Mouse (Mus musculus): ENCODE data around the gene Carmil1.

The Carmil1 gene

DNA sequence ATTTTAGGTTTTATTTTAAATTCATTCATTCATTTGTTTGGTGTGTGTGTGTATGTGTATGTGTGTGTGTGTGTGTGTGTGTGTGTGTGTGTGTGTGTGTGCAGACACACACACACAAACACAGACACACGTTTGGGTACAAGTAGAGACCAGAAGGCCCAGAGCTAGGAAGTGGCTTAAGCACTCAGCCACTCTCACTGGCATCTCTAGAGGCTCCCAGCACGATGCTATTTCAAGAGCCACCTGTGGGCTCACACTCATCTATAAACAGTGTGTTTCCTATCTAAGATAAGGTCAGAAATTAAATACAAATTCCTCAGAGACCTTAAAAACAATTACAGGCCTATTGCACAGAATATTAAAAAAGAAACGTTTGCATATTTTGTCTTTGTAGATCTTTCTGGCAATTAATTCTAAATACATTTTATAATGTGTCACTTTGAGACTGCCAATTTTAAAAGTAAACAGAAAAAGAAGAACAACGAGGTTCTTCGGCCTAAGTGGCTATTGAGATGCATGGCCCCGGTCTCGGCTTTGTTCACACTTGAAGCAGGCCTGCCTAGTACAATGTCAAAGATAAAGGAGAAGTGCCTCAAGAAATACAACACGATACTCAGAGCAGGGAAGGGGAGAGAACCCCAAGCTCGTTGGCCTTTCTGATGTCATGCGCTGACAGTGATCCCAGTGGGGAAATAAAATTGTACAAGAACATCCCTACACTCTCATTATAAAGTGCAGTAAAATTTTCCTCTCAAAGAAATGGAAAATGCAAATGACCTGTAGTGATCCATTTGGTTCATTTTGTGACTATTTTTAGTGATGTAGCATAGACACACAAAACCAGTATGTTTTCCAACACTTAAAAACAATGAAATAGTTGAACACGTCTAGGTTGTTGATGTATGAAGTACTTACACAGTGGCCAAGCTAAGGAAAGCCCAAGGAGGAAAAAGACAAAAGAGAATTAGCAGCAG, 179.2 kb downstream of the Carmil1 start:
- no peak for DNase-seq

DNA sequence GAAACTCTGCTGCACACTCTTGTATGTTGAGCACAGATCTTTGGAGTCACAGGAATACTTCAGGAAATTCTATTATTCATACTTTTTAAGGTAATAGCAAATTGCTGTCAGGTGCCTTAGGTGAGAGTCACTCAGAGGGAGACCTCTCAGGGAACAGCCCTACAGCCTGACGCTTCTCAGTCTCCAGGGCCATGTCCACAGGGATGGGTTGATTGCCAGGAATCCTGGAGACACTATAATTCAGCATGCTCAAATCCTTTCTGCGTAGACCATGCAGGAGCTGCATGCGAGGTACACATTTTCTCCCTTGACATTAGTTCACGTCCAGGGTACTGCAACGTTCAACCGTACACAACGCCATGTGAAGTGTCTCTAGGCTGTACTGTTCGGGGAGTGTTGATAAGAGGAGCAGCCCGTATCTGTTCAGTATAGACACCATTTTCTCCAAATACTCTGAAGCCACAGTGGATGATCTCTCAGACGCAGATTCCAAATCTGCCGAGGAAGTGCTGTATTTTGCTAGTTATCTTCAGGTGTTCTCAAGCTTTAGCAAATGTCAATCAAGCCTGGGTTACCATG, 180.0 kb downstream of the Carmil1 start:
- DNase-seq: no peak

DNA sequence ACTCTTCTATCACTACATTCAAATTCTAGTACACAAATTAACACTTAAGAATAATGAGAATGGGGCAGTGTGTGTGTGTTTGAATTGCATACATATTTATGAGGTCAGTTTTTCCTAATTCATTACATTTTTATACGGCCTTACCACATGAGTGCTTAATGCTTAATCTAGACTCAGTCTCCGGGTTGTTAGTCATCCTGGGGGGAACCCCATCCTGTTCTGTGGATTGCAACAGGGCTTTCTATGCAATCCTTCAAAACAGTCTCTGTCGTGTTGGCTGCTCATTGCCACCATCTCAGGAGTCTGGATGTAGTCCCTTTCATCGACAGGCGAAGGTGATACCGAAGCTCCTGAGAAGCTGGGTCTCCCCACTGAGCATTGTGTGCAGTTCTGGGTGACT, 184.0 kb downstream of the Carmil1 start:
- no peak for DNase-seq

DNA sequence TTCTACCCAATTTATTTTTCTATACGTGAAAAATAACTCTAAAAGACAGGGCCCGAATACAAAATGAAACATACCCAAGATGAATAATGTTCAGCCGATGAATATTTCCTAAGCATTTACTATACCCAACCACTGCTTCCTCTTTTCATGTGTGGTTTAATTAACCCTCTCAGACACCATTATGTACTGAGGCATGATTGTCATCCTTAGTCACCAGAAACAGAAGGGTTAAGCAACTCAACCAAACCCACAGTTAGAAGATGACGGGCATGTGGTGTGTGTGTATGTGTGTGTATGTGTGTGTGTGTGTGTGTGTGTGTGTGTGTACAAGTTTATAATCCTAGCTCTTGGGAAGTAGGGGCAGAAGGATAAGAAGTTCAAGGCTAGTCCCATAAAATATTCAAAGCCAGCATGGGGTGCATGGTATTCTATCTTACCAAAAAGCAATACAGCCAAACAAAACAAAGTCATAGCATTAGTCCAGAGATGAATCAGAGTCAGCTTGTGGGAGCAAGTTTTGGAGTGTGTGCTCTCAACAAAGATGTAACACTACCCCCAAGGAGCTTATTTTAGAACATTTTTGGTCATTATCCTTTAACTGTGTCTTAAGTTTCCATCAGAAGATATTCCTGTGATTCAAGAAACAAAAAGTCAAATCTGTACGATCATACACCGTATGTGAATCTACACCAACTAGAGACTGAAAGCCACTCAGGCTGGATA, 185.6 kb downstream of the Carmil1 start:
- no peak for DNase-seq

DNA sequence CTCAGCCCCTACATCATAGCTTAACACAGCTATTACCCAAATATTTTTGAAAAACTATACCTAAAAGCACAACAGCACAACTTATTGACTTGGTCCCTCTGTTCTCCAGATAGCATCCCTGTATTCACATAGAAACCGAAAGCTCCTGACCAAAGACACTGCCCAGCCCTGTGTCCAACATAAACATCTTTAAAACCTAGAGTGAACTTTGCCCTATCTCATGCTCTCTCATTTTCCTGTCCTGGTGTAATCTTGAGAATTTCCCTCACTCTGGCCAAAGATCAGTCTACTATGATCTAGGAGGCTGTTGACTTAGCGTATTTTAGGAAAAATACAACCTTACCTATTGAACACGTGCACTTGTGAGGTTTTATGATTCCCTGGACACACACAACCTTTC, 187.5 kb downstream of the Carmil1 start:
- no peak for DNase-seq

DNA sequence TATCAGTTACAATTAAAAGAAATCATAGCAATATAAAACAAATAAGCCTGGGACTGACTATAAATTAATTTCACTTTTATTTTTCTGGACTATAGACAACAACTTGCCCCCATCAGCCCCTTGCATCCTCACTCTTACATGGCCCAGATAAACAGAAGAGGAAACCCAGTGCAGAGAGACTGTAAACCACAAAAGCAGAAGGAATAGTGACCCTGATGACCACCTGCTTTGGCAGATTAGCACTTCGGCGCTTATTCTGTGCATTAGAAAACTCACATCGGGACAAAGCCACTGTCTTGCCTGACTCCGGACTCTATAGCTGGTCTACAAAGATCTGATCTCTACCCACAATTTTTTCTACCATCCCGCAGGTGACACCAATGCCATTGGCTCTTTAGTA, 188.5 kb downstream of the Carmil1 start:
- DNase-seq: no peak

DNA sequence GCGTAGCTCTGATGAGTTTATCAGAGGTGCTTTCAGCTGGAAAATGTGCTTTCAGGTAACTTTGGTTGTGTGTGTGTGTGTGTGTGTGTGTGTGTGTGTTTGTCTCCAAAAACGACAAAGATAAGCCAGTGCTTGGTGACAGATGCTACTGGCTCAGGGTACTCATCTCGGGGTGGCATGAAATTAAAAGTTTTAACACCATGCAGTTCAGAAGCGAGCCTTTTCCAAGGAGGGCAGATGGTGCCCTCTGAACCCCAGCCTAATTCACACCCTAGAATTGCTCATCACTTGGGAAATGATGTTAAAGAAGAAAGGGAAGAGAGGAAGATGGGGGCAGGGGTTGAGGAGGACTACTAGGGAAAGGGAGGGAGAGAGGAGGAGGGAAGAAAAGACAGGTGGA, 198.4 kb downstream of the Carmil1 start:
- DNase-seq: no peak

DNA sequence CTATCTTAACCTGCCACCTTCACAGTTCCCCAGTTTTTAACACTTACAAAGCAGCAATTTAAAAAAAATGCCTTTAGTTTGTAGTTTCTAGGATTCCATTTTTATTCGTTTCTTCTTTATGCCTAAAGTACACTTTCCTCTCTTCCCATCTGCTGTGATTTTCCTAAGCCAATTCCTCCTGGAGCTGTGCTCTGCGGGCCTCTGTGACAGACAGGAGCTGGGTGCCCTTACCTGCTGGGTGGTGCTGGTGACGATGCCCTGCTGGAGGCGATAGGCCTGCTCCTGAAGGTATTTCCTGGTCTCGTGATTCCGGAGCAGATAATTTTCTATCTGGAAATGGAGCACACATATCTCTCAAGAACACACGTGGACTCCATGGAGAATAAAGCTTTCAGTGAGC, 198.9 kb downstream of the Carmil1 start:
- DNase-seq: no peak

DNA sequence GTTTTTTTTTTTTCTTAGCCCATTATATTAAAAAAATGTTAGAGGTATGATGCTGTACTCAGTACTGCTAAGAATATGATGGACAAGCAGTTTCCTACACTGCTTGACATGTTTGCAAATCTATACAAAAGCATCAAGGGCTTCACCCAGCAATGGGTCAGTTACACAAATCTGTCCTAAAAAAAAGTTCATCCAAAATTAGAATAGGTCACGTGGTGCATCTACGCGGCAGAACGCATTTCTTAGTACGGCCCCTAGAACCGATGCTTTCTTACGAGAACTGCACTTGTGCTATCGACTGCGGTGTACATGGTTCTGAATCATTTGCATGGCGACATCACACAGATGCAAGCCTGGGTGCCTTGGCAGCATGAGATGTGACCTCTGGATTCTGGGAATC, 208.0 kb downstream of the Carmil1 start:
- no peak for DNase-seq

DNA sequence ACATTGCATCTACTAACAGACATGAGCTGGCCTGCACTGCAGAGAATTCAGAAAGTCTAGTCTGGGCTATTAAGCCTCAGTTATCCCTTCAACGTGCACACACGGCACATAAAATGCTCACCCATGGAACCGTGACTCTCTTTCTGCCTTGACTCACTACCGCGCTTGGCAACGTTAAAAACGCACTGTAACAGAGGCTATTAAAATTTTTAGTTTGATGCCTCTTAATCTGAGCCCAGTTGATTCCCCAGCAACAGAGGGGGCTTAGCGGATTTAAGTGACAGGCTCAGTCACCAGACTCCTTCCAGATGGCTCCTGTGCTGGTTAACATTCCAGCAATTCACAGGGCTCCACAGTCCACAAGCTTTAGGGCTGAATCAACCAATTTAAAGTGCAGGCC, 213.0 kb downstream of the Carmil1 start:
- no peak for DNase-seq

DNA sequence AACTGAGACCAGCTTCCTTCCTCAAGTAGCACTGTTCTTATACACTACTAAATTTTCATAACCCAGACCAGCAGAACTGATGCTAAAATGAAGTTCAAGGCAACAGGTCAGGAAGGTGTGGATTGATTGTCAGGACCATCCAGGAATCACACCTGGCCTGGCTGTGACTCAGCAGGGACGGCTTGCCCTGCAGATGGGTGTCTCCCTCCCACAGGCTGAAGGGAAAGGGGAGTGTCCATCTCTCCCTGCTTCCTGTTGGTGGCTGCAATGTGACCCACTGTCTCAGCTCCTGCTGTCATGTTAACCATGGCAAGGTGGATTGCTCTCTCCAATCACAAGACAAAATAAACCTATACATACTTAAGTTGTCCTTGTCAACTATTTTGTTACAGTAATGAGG, 215.1 kb downstream of the Carmil1 start:
- no peak for DNase-seq

DNA sequence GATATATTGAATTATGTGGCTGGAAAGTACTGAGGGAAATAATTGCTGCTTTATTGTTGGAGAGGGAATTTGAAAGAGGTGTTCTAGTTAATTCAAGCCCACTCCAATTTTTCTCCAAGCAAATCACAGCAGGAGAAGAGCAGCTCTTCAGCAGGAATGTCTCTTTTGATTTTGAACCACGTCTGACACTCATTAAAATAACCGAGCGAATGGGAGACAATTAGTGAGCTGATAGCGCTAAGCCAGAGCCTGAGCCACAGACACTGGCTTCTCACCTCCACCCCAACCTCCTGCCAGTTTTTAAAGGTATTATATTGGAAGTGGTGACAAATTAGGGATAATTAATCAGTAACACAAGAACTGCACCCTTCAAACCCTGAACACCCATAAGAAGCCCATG, 217.8 kb downstream of the Carmil1 start:
- no peak for DNase-seq

DNA sequence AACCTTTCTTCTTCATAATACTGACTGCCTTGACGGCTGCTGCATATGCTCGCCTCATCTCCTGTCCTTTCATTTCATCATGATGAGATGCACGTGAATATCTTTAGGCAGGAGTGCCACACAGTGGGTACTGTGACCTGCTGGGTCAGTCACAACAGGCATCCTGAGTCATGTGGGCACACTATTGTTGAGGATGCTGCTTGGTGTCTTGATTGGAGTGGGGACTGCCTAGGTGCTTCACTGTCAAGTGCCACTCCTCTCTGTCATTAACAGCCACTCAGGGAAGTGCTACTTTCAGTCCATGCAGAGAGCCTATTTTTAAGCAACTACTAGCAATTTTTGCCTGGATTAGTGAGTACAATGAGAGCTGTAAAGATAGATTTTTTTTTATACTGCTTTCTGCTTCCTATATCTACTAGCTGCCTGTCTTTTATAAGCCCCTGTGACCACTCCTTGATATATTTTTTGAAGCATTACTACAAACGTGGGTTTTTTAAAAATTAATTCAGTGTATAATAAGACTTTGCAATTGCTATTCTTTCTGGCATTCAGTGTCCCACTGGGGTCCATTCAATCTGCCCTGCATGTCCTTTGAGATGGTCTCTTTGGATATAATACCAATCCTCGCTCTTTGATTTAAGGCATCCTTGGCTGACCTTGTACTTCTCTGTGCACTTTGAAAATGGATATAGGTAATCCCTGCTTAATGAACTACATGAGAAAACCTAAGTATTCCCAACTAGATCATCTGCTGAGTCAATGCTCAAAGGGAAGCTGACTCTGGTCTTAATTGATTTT, 225.3 kb downstream of the Carmil1 start:
- no peak for DNase-seq

DNA sequence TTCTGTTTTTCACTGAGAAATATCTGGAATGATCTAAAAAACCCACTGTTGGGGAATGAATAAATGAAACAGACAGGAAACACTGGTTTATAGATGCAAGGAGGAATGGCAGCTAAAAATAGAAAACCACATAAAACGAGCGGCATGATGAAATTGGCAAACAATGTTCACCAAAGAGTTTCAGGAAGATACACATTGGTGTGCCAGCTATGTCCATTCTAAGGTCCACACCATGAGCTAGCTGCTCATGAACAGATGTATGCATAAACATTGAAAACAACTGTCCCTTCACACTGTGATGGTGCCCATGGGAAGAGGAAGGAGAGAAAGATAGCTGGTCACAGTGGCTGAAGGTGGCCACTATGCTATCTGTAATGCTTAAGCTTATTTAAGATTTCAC, 229.1 kb downstream of the Carmil1 start:
- no peak for DNase-seq

DNA sequence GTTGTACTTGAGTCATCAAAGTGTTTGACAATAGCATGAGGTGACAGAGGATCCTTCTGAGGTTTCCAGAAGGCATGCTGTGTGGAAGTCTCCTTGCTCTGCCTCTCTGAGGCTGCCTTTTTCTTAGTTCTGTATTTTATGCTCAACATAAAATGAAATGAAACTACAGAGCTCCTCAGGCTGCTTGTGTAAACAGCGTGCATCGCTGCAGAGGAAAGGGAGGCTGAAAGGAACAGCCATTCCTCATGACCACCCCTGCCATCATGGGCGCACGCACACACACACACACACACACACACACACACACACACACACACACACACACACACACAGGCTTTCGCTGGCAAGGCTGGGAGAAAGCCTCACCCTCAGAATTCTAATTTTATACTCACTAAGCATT, 230.3 kb downstream of the Carmil1 start:
- DNase-seq: no peak

DNA sequence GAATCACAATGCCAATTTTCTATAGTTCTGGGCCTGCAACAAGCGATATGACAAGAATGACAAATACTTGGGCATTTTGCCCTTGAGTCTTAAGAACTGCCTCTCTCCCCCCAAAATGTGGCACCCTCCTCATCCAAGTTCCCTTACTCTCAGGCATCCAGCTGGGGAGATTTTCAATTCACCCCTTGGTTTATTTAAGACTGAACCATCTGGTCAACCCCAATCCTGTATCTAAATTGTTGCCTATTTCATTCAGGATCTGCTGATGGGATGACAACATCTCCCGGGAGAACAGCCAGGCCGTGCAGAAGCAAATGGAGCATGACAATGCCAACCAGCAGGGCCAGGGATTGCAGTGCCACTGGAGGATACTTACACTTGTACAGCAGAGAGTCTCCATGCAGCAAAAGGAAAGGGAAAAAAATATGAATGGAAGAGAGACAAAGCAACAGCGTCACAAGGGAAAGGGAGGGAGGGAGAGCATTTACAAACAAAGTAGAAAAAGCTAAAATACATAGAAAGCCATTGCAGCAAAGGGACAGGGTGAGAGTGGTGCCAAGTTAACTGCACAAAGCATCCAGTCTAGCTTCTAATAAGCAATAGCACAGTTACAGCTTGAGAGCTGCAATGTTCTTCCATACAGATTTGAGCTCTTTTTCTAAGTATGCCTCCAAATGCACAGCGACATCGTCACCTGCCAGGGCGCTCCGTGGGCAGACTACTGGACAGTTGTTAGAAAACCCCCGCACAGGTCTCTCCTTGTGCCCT, 231.1 kb downstream of the Carmil1 start:
- DNase-seq: peak; percentile 91

DNA sequence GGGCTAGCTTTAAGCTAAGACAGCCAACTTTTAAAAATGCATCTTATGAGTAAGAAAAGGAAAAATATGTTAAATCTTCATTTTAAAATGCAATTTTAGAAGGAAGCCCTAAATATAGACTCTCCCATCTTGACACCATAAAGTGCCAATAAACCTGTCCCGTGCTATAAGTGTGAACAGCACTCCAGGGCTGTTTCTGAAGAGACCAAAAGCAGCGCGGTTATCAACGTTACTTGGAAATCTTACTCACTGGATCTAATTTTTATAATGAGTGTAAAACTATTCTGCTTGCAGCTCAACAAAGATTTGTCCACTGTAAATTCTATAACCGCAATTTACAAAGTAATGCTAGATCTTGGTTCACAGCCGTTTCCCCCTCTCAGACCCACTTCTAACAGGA, 232.0 kb downstream of the Carmil1 start:
- DNase-seq: no peak

DNA sequence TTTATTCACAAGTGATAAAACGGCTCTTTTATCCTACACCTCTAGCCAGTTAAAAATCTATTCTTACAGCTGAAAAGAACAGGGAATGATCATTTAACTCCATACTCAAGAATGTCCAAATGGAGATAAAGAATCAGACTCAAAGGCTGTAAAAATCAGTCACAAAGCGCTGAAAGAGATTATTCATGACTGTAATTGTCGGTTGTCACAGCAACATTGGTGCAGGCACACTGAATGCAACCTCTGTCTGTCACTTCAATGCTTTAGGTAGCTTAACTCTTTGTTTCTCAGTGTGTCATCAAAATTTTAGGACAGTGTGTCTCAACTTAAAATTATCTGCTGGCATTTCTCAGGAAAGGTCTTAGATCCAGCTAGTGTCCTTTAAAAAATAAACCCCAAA, 235.3 kb downstream of the Carmil1 start:
- no peak for DNase-seq

DNA sequence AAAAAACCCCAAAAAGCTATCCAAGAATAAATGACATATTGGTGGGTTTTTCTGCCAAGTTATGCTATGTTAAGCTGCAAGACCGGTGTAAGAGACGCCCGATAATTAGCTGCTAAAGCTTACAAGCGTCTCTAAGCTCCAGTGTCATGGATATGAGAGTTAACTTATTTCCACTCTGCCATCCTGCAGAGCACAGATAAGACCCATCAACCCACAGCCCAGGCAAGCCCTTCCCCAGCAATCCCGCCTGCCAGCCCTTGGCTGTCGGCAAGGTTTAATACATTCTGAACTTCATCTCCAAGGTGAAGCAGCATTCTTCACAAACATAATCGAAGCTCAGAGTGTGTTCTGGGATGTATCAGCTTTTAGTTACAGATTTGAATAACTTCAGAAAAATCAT, 240.4 kb downstream of the Carmil1 start:
- DNase-seq: no peak

DNA sequence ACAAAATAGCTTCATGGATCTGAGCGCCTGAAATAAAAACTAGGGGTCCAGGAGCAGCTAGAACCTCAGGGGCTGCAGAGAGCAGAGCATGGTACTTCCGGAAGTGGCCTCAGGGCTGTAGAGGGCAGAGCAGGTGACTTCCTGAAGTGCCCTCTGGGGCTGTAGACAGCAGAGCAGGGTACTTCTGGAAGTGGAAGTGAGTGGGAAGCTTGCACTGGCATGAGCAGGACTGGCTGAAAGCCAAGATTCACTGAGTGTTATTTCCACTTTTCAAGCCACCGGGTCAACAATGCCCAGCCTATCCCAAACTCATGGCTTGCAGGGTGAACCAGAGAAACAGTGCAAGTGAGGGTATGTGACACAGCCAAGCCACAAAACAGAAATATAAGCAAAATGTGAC, 243.1 kb downstream of the Carmil1 start:
- DNase-seq: peak; percentile 59

DNA sequence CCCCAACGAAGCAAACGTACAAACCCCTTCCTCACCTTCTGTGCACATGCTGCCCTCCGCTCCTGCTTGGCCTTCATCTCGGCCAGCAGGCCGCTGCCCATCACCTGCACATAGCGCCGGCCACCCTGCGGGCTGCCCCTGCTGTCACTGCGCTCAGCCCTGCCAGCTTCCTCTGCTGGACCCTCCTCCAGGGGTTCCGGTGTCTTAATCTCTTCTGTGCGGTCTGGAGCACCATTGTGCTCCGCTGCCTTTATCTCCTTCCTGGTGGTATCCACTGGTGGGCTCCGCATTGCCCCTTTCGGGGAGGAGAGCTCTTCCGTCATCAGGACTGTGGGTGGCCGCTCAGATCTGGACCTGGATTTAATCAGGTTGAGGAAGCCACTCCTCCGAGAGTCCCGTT, 244.4 kb downstream of the Carmil1 start:
- no peak for DNase-seq

Data from layer of hippocampus, adult 9-11 months (tissue).